24 mouse cellular contexts compared by ENCODE assay signal in genomic region chr1:46924992-46925391, GRCm38 (mm10). TPM values are rescaled to one million over a fixed set of nuclear protein-coding genes. Genes with fewer than 3 reads are reported as not detected.
A peak's percentile ranks its signal among the peaks of the same experiment; 100 is the strongest.
DNase-seq lines count a peak whose midpoint lies in the region; ATAC-seq and TF ChIP-seq lines count a peak whose summit lies in the region.
"Had no signal": no experiment of that assay in that cellular context is flagged by ENCODE, and none has a peak within 500 bp of the region (broad histone marks: within the 10 kb centered on the region; RNA-seq: fewer than 3 reads in every experiment).

No protein-coding gene starts in this region.

- H3K4me2 ChIP-seq in hindbrain, postnatal 0 days (ENCODE audit: low read depth, low read length) = no peak overlapping the region
- H3K4me2 ChIP-seq in lung, postnatal 0 days (replicated peaks; ENCODE audit: low read depth, low read length) = no peak overlapping the region
- H3K4me2 ChIP-seq: embryonic facial prominence, embryonic 13.5 days; forebrain, embryonic 15.5 days; heart, embryonic 15.5 days; kidney, embryonic 15.5 days; midbrain, embryonic 13.5 days; neural tube, embryonic 13.5 days had no signal

- DNase-seq in CD4-positive, CD25-positive, alpha-beta regulatory T cell, adult 2 months (ENCODE audit: low read depth, low spot score) = peak; percentile 36
- DNase-seq in hindbrain, postnatal 0 days (ENCODE audit: low spot score) = peak; percentile 15
- no peak for DNase-seq in hindbrain, embryonic 10.5 days (ENCODE audit: low spot score)
- no peak for DNase-seq in lung, postnatal 0 days (ENCODE audit: low spot score)
- no peak for DNase-seq in lung, adult 18-20 months
- DNase-seq in thymus, postnatal 14 days = no peak
- DNase-seq: adrenal gland, adult 8-10 months; cerebellum, adult 2 months; cerebellum, postnatal 25 days; gastrocnemius, postnatal 14 days; heart, adult 18-20 months; lung, adult 2 months; thymus, postnatal 25 days had no signal

- TF ChIP-seq EP300 in lung, postnatal 0 days (IDR thresholded peaks at IDR 0.05) = no peak

- ATAC-seq in CD4-positive, CD25-positive, alpha-beta regulatory T cell, adult 4 months = no peak
- ATAC-seq in hindbrain, postnatal 0 days = no peak
- ATAC-seq in lung, postnatal 0 days = no peak
- ATAC-seq: forebrain, embryonic 15.5 days; hindbrain, embryonic 16.5 days; intestine, embryonic 16.5 days; midbrain, embryonic 13.5 days; Patski had no signal

- no peak overlapping the region for H3K4me3 ChIP-seq in hindbrain, postnatal 0 days (ENCODE audit: low read length)
- H3K4me3 ChIP-seq in hindbrain, embryonic 10.5 days = no peak overlapping the region
- H3K4me3 ChIP-seq in lung, postnatal 0 days (ENCODE audit: low read depth, low read length) = no peak overlapping the region
- H3K4me3 ChIP-seq: embryonic facial prominence, embryonic 13.5 days; forebrain, embryonic 15.5 days; heart, embryonic 15.5 days; kidney, embryonic 15.5 days; midbrain, embryonic 13.5 days; myocyte; neural tube, embryonic 13.5 days had no signal

- H3K36me3 ChIP-seq in hindbrain, postnatal 0 days (ENCODE audit: insufficient read depth, low read length) = no peaks in the 10 kb centered on the region
- no peaks in the 10 kb centered on the region for H3K36me3 ChIP-seq in hindbrain, embryonic 10.5 days
- H3K36me3 ChIP-seq in lung, postnatal 0 days (ENCODE audit: insufficient read depth, low read length) = no peaks in the 10 kb centered on the region
- H3K36me3 ChIP-seq: embryonic facial prominence, embryonic 13.5 days; forebrain, embryonic 15.5 days; heart, embryonic 15.5 days; kidney, embryonic 15.5 days; midbrain, embryonic 13.5 days; neural tube, embryonic 13.5 days had no signal

- no peak overlapping the region for H3K27ac ChIP-seq in hindbrain, postnatal 0 days
- no peak overlapping the region for H3K27ac ChIP-seq in hindbrain, embryonic 10.5 days
- H3K27ac ChIP-seq in lung, postnatal 0 days (ENCODE audit: low read length) = no peak overlapping the region
- H3K27ac ChIP-seq: embryonic facial prominence, embryonic 13.5 days; forebrain, embryonic 15.5 days; heart, embryonic 15.5 days; kidney, embryonic 15.5 days; midbrain, embryonic 13.5 days; neural tube, embryonic 13.5 days had no signal

- H3K9me3 ChIP-seq in hindbrain, postnatal 0 days (ENCODE audit: low read length) = no peaks in the 10 kb centered on the region
- no peaks in the 10 kb centered on the region for H3K9me3 ChIP-seq in hindbrain, embryonic 10.5 days
- H3K9me3 ChIP-seq in lung, postnatal 0 days (ENCODE audit: low read length) = no peaks in the 10 kb centered on the region
- H3K9me3 ChIP-seq: embryonic facial prominence, embryonic 13.5 days; forebrain, embryonic 15.5 days; heart, embryonic 15.5 days; kidney, embryonic 15.5 days; midbrain, embryonic 13.5 days; neural tube, embryonic 13.5 days had no signal

- H3K9ac ChIP-seq in hindbrain, postnatal 0 days (replicated peaks; ENCODE audit: low read length) = no peak overlapping the region
- no peak overlapping the region for H3K9ac ChIP-seq in lung, postnatal 0 days (replicated peaks; ENCODE audit: low read depth)
- H3K9ac ChIP-seq: embryonic facial prominence, embryonic 13.5 days; forebrain, embryonic 15.5 days; heart, embryonic 15.5 days; kidney, embryonic 15.5 days; midbrain, embryonic 13.5 days; neural tube, embryonic 13.5 days had no signal

- H3K4me1 ChIP-seq in hindbrain, postnatal 0 days (ENCODE audit: insufficient read depth, low read length) = no peaks in the 10 kb centered on the region
- no peaks in the 10 kb centered on the region for H3K4me1 ChIP-seq in hindbrain, embryonic 10.5 days (replicated peaks)
- no peaks in the 10 kb centered on the region for H3K4me1 ChIP-seq in lung, postnatal 0 days (ENCODE audit: insufficient read depth, low read depth, low read length)
- H3K4me1 ChIP-seq: embryonic facial prominence, embryonic 13.5 days; forebrain, embryonic 15.5 days; heart, embryonic 15.5 days; kidney, embryonic 15.5 days; midbrain, embryonic 13.5 days; neural tube, embryonic 13.5 days had no signal

- H3K27me3 ChIP-seq in hindbrain, postnatal 0 days (ENCODE audit: insufficient read depth, low read length) = no peaks in the 10 kb centered on the region
- no peaks in the 10 kb centered on the region for H3K27me3 ChIP-seq in hindbrain, embryonic 10.5 days (ENCODE audit: insufficient read depth, poor library complexity, severe bottlenecking)
- H3K27me3 ChIP-seq in lung, postnatal 0 days (replicated peaks; ENCODE audit: insufficient read depth, low read length) = no peaks in the 10 kb centered on the region
- H3K27me3 ChIP-seq: embryonic facial prominence, embryonic 13.5 days; forebrain, embryonic 15.5 days; heart, embryonic 15.5 days; kidney, embryonic 15.5 days; midbrain, embryonic 13.5 days; neural tube, embryonic 13.5 days had no signal

- TF ChIP-seq CTCF in hindbrain, postnatal 0 days (IDR thresholded peaks at IDR 0.05; ENCODE audit: low read depth) = 0 out of 2 replicates have a peak, but pooled peaks have one; percentile 10
- TF ChIP-seq CTCF in lung, postnatal 0 days (IDR thresholded peaks at IDR 0.05) = peak; percentile 40

RNA-seq across cellular contexts. Expression of gene Slc39a10, which starts 32.3 kb away (rescaled TPM):
- polyA plus RNA-seq in CD4-positive, CD25-positive, alpha-beta regulatory T cell, adult 4 months (2017; shearing (Covaris generic)) = 10 to 100 TPM; 15.2 to 15.8 TPM
- 60.3 and 67.7 TPM in 2 replicates for total RNA-seq in hindbrain, postnatal 0 days (2014; rRNA removed)
- 43.8 and 47.0 TPM in 2 replicates for polyA plus RNA-seq in hindbrain, postnatal 0 days (2015; fragmentation: Nextera tagmentation; extraction: Ambion mirVana)
- polyA plus RNA-seq in hindbrain, embryonic 10.5 days (2016; fragmentation: Nextera tagmentation; extraction: Ambion mirVana) = 44.6 and 63.8 TPM in 2 replicates
- 15.9 and 23.6 TPM in 2 replicates for polyA plus RNA-seq in lung, postnatal 0 days (2015; fragmentation: Nextera tagmentation; extraction: Ambion mirVana)

Comparison
In these comparisons a context has a peak if more than half of its experiments do, and no peak if none do; other contexts are left out.
1. DNase-seq: peak in CD4-positive, CD25-positive, alpha-beta regulatory T cell, adult 2 months (single experiment) and hindbrain, postnatal 0 days (single experiment); none in hindbrain, embryonic 10.5 days (single experiment), lung, postnatal 0 days (single experiment), lung, adult 18-20 months (0 of 2) and thymus, postnatal 14 days (single experiment).